Mouse (Mus musculus) liver, adult 2 months (tissue): ENCODE results near the gene Vmn1r4. TPM values are rescaled to one million over a fixed set of nuclear protein-coding genes. Genes with fewer than 3 reads are reported as not detected.

ENCODE experiments used
- DNase-seq: peaks from one replicate; pipeline ENCODE4 v3.0.0-alpha.2; 2011; ENCODE audit warnings: low read depth, low spot score; ENCODE audit errors: extremely low read depth
- H3K27ac ChIP-seq: fragments of 200-500 bp; replicated peaks from 2 replicates; pipeline ENCODE4 v1.5.1; 2012; ENCODE audit warnings: low read depth, mild to moderate bottlenecking, control low read depth, inconsistent platforms, low read length; ENCODE audit not compliant: insufficient read depth
- H3K27me3 ChIP-seq: fragments of 200-500 bp; 2 replicates; pipeline ENCODE4 v1.6.1; 2012; ENCODE audit warnings: mild to moderate bottlenecking, moderate library complexity, low read length, inconsistent platforms; ENCODE audit not compliant: control insufficient read depth, insufficient read depth
- H3K36me3 ChIP-seq: fragments of 200-500 bp; 2 replicates; pipeline ENCODE4 v1.6.1; 2012; ENCODE audit warnings: low read length, inconsistent platforms; ENCODE audit not compliant: control insufficient read depth, insufficient read depth
- H3K4me1 ChIP-seq: fragments of 200-500 bp; 2 replicates; pipeline ENCODE4 v1.6.1; 2011; ENCODE audit warnings: low read length; ENCODE audit not compliant: control insufficient read depth, insufficient read depth
- H3K4me3 ChIP-seq: fragments of 200-500 bp; 2 replicates; pipeline ENCODE4 v1.5.1; 2011; ENCODE audit warnings: low read depth, mild to moderate bottlenecking, control low read depth, low read length, moderate library complexity; ENCODE audit not compliant: insufficient read depth
- H3K79me2 ChIP-seq: fragments of 200-500 bp; 2 replicates; pipeline ENCODE4 v1.6.1; 2012; ENCODE audit warnings: inconsistent platforms, mild to moderate bottlenecking, low read length, moderate library complexity; ENCODE audit not compliant: control insufficient read depth, insufficient read depth
- H3K9ac ChIP-seq: fragments of 200-500 bp; 2 replicates; pipeline ENCODE4 v1.6.1; 2012; ENCODE audit warnings: low read depth, mild to moderate bottlenecking, control low read depth, inconsistent platforms, low read length
- CTCF ChIP-seq: fragments of 200-500 bp; IDR thresholded peaks from 2 replicates; pipeline ENCODE4 v1.5.1; 2011; ENCODE audit warnings: low read depth, low read length, control low read depth
- POLR2A ChIP-seq: fragments of 200-500 bp; IDR thresholded peaks from 2 replicates; pipeline ENCODE4 v1.6.1; 2011; ENCODE audit warnings: low read length, control low read depth; ENCODE audit not compliant: insufficient read depth; ENCODE audit errors: extremely low read depth
- WGBS: fragments of 180-500 bp; shearing (Covaris S2); methylation state at CpG from one replicate; pipeline ENCODE4 v1.1.7; 2018; 5-methylcytosine and 5-hydroxymethylcytosine counted together
- polyA plus RNA-seq: library from polyadenylated mRNA; depleted of rRNA; stranded (reverse); fragments of >200 nt; gene quantifications from 2 replicates; pipeline ENCODE4 v1.2.3, GENCODE M21; 2012
- total RNA-seq: library from RNA; depleted of rRNA; stranded (reverse); fragments of >200 nt; gene quantifications from 2 replicates; pipeline ENCODE4 v1.2.3, GENCODE M21; 2014

Vmn1r4 gene
- total and polyA plus RNA-seq, 2 experiments, result 0.65 TPM; not detected in 1

GRCm38 (mm10) chr6:56890762-56891161 lies 33.1 kb upstream of the Vmn1r4 start:
- H3K27me3 ChIP-seq, result no peaks in the 10 kb centered on the region
- H3K4me3 ChIP-seq, result no peak overlapping the region
- no peaks in the 10 kb centered on the region for H3K4me1 ChIP-seq
- H3K36me3 ChIP-seq, result peaks cover 32% of the 10 kb centered on the region
- H3K27ac ChIP-seq, result no peak overlapping the region
- no peak for TF ChIP-seq CTCF
- TF ChIP-seq POLR2A, result no peak
- no peak for DNase-seq
- peaks cover 6% of the 10 kb centered on the region; the same call in 1 of the 2 replicates for H3K79me2 ChIP-seq
- H3K9ac ChIP-seq, result no peak overlapping the region
- WGBS, result 96% methylated on average over 2 of the region's 2 CpGs

- Histone ChIP-seq H3K79me2 (peaks cover 20% of the 10 kb centered on the region), H3K9ac (no peak overlapping the region), H3K27ac (no peak overlapping the region), H3K4me1 (peaks cover 16% of the 10 kb centered on the region), H3K36me3 (no peaks in the 10 kb centered on the region), H3K27me3 (no peaks in the 10 kb centered on the region), H3K4me3 (no peak overlapping the region)
- 25% methylated on average over 3 of the region's 3 CpGs for WGBS
- peak; percentile 31 for DNase-seq
- TF ChIP-seq CTCF, result no peak
- no peak for TF ChIP-seq POLR2A
Observed at GRCm38 (mm10) chr6:56899601-56900000, 24.2 kb upstream of the Vmn1r4 start.

- DNase-seq, result no peak
- Histone ChIP-seq H3K36me3 (no peaks in the 10 kb centered on the region), H3K4me3 (peak overlapping the region; percentile 54; the same call in 1 of the 2 replicates), H3K27ac (no peak overlapping the region), H3K27me3 (no peaks in the 10 kb centered on the region), H3K9ac (no peak overlapping the region), H3K79me2 (peaks cover 24% of the 10 kb centered on the region), H3K4me1 (peaks cover 15% of the 10 kb centered on the region)
- WGBS, result 16% methylated on average over 3 of the region's 3 CpGs
- TF ChIP-seq CTCF, result no peak
- TF ChIP-seq POLR2A, result no peak
Observed at GRCm38 (mm10) chr6:56901336-56901735, 22.5 kb upstream of the Vmn1r4 start.

- no peaks in the 10 kb centered on the region for H3K36me3 ChIP-seq
- H3K4me3 ChIP-seq, result peak overlapping the region; percentile 54
- H3K27ac ChIP-seq, result peak overlapping the region; percentile 67
- DNase-seq, result peak; percentile 69
- H3K4me1 ChIP-seq, result peaks cover 18% of the 10 kb centered on the region
- H3K27me3 ChIP-seq, result no peaks in the 10 kb centered on the region
- 4% methylated on average over 12 of the region's 12 CpGs for WGBS
- H3K9ac ChIP-seq, result peak overlapping the region; percentile 22
- H3K79me2 ChIP-seq, result peaks cover 24% of the 10 kb centered on the region
- no peak for TF ChIP-seq CTCF
- TF ChIP-seq POLR2A, result no peak
Observed at GRCm38 (mm10) chr6:56901824-56902386, 21.9 kb upstream of the Vmn1r4 start.

GRCm38 (mm10) chr6:56902606-56903520 lies 21.0 kb upstream of the Vmn1r4 start:
- H3K4me3 ChIP-seq, result no peak overlapping the region
- TF ChIP-seq POLR2A, result no peak
- no peak for TF ChIP-seq CTCF
- peaks cover 20% of the 10 kb centered on the region for H3K79me2 ChIP-seq
- 61% methylated on average over 7 of the region's 7 CpGs for whole genome bisulfite sequencing
- no peak overlapping the region for H3K27ac ChIP-seq
- H3K9ac ChIP-seq, result no peak overlapping the region
- H3K36me3 ChIP-seq, result no peaks in the 10 kb centered on the region
- no peak for DNase-seq
- H3K4me1 ChIP-seq, result peaks cover 25% of the 10 kb centered on the region
- H3K27me3 ChIP-seq, result no peaks in the 10 kb centered on the region
